30 mouse cellular contexts compared by ENCODE assay signal in genomic region chr3:104814746-104815145, GRCm38 (mm10). TPM values are rescaled to one million over a fixed set of nuclear protein-coding genes. Genes with fewer than 3 reads are reported as not detected.
DNase-seq lines count a peak whose midpoint lies in the region; ATAC-seq and TF ChIP-seq lines count a peak whose summit lies in the region.
"Had no signal": no experiment of that assay in that cellular context is flagged by ENCODE, and none has a peak within 500 bp of the region (broad histone marks: within the 10 kb centered on the region; RNA-seq: fewer than 3 reads in every experiment).

No protein-coding gene starts in this region.

- TF ChIP-seq EP300 in ES-Bruce4 (IDR thresholded peaks at IDR 0.05; ENCODE audit: insufficient read depth, low read depth, low read length) = 0 out of 2 replicates have a peak, but pooled peaks have one; percentile 50

- ATAC-seq in heart, embryonic 12.5 days (ENCODE audit: insufficient number of reproducible peaks, low FRiP score) = no peak
- ATAC-seq: forebrain, embryonic 14.5 days; forebrain, postnatal 0 days; hindbrain, postnatal 0 days; inflammation-experienced regulatory T-cells, adult 6 months; intestine, embryonic 16.5 days had no signal

- TF ChIP-seq POLR2A in ES-Bruce4 (IDR thresholded peaks at IDR 0.05; ENCODE audit: insufficient read depth, low read length) = no peak

- peaks cover 21% of the 10 kb centered on the region for H3K36me3 ChIP-seq in heart, embryonic 12.5 days
- no peaks in the 10 kb centered on the region for H3K36me3 ChIP-seq in ES-Bruce4 (ENCODE audit: control insufficient read depth, insufficient read depth, low read length, poor library complexity, severe bottlenecking)
- H3K36me3 ChIP-seq: embryonic facial prominence, embryonic 12.5 days; embryonic facial prominence, embryonic 15.5 days had no signal

- no peak overlapping the region for H3K9ac ChIP-seq in heart, embryonic 12.5 days
- H3K9ac ChIP-seq in ES-Bruce4 (ENCODE audit: low read depth, poor library complexity, severe bottlenecking) = no peak overlapping the region
- H3K9ac ChIP-seq: embryonic facial prominence, embryonic 12.5 days; embryonic facial prominence, embryonic 15.5 days; forebrain, postnatal 0 days; heart, embryonic 13.5 days; hindbrain, embryonic 14.5 days had no signal

- no peaks in the 10 kb centered on the region for H3K9me3 ChIP-seq in heart, embryonic 12.5 days (replicated peaks)
- no peaks in the 10 kb centered on the region for H3K9me3 ChIP-seq in ES-Bruce4 (replicated peaks; ENCODE audit: control insufficient read depth, insufficient read depth, low read length, poor library complexity, severe bottlenecking)
- H3K9me3 ChIP-seq: embryonic facial prominence, embryonic 12.5 days; embryonic facial prominence, embryonic 15.5 days; heart, embryonic 13.5 days had no signal

- no peak for TF ChIP-seq CTCF in ES-Bruce4 (IDR thresholded peaks at IDR 0.05; ENCODE audit: low read depth, low read length)

- no peak overlapping the region for H3K4me3 ChIP-seq in heart, embryonic 12.5 days
- no peak overlapping the region for H3K4me3 ChIP-seq in ES-Bruce4 (ENCODE audit: low read depth, low read length)
- H3K4me3 ChIP-seq: embryonic facial prominence, embryonic 12.5 days; embryonic facial prominence, embryonic 15.5 days; gastrocnemius, adult 2 months; heart, embryonic 13.5 days had no signal

- no peak overlapping the region for H3K4me2 ChIP-seq in heart, embryonic 12.5 days
- H3K4me2 ChIP-seq: embryonic facial prominence, embryonic 12.5 days; embryonic facial prominence, embryonic 15.5 days; heart, embryonic 13.5 days; hindbrain, embryonic 14.5 days had no signal

- no peak overlapping the region for H3K27ac ChIP-seq in heart, embryonic 12.5 days (ENCODE audit: poor library complexity, severe bottlenecking)
- peak overlapping the region; percentile 98 for H3K27ac ChIP-seq in ES-Bruce4 (ENCODE audit: insufficient read depth, low read length)
- H3K27ac ChIP-seq: embryonic facial prominence, embryonic 12.5 days; embryonic facial prominence, embryonic 15.5 days; gastrocnemius, adult 2 months; heart, embryonic 13.5 days; hindbrain, embryonic 14.5 days; hindbrain, postnatal 0 days had no signal

- peaks cover 35% of the 10 kb centered on the region for H3K4me1 ChIP-seq in heart, embryonic 12.5 days (replicated peaks)
- peaks cover 4% of the 10 kb centered on the region for H3K4me1 ChIP-seq in ES-Bruce4 (ENCODE audit: control insufficient read depth, insufficient read depth, low read length)

- H3K27me3 ChIP-seq in heart, embryonic 12.5 days (replicated peaks) = no peaks in the 10 kb centered on the region
- no peaks in the 10 kb centered on the region for H3K27me3 ChIP-seq in ES-Bruce4 (ENCODE audit: control insufficient read depth, insufficient read depth, low read length, poor library complexity, severe bottlenecking)
- H3K27me3 ChIP-seq: CH12.LX; embryonic facial prominence, embryonic 12.5 days; embryonic facial prominence, embryonic 15.5 days; heart, embryonic 13.5 days had no signal

- WGBS in heart, embryonic 12.5 days = 96% methylated on average over 1 of the region's 1 CpGs

- peak; percentile 77 for DNase-seq in heart, adult 11 months
- peak; percentile 68 for DNase-seq in R1 (ENCODE audit: low read depth, low spot score)
- DNase-seq in lung, postnatal 10 days = no peak
- no peak for DNase-seq in left cerebral cortex, adult 18-20 months (ENCODE audit: low spot score in 2 of 2)
- DNase-seq: adrenal gland, postnatal 10 days; adrenal gland, postnatal 36 days; B cell, adult 2 months; cerebellum, adult 11 months; cerebellum, adult 2 months; cerebellum, adult 9-11 months; cerebellum, postnatal 25 days; forebrain, postnatal 0 days; gastrocnemius, adult 2 months; gastrocnemius, postnatal 14 days; heart, adult 18-20 months; heart, postnatal 14 days; heart, postnatal 4 days had no signal

RNA-seq across cellular contexts. Expression of gene Mov10, which starts 3.6 kb away (rescaled TPM):
- 43.4 and 45.0 TPM in 2 replicates for polyA plus RNA-seq in heart, embryonic 12.5 days (2016; fragmentation: Nextera tagmentation; extraction: Ambion mirVana)
- polyA plus RNA-seq in ES-Bruce4 (2011; ENCODE audit: insufficient read depth, insufficient read length, low read depth, missing spikeins) = 79.9 and 90.4 TPM in 2 replicates
- 10 to 100 TPM in 1 of 2 experiments, 1 to 10 TPM in 1; 9.1 to 10.5 TPM for total RNA-seq in left cerebral cortex, adult 18-20 months (2021)

RNA-seq across cellular contexts. Expression of gene Rhoc, which starts 26.6 kb away (rescaled TPM):
- 260 and 269 TPM in 2 replicates for polyA plus RNA-seq in heart, embryonic 12.5 days (2016; fragmentation: Nextera tagmentation; extraction: Ambion mirVana)
- polyA plus RNA-seq in ES-Bruce4 (2011; ENCODE audit: insufficient read depth, insufficient read length, low read depth, missing spikeins) = 123 and 125 TPM in 2 replicates
- total RNA-seq in left cerebral cortex, adult 18-20 months (2021) = 10 to 100 TPM; 31.7 to 31.8 TPM
- total RNA-seq: MEL had no signal

RNA-seq across cellular contexts. Expression of gene Fam19a3, which starts 33.1 kb away (rescaled TPM):
- 1.3 and 1.6 TPM in 2 replicates for polyA plus RNA-seq in heart, embryonic 12.5 days (2016; fragmentation: Nextera tagmentation; extraction: Ambion mirVana)
- 0.20 and 0.31 TPM in 2 replicates for polyA plus RNA-seq in ES-Bruce4 (2011; ENCODE audit: insufficient read depth, insufficient read length, low read depth, missing spikeins)
- total RNA-seq in left cerebral cortex, adult 18-20 months (2021) = under 1 TPM; 0.12 to 0.45 TPM
- total RNA-seq: common myeloid progenitor, adult 5-6 weeks; MEL had no signal
- polyA plus RNA-seq: hindbrain, postnatal 0 days had no signal

RNA-seq across cellular contexts. Expression of gene Ppm1j, which starts 33.9 kb away (rescaled TPM):
- 39.2 and 39.3 TPM in 2 replicates for polyA plus RNA-seq in heart, embryonic 12.5 days (2016; fragmentation: Nextera tagmentation; extraction: Ambion mirVana)
- 21.4 and 23.8 TPM in 2 replicates for polyA plus RNA-seq in ES-Bruce4 (2011; ENCODE audit: insufficient read depth, insufficient read length, low read depth, missing spikeins)
- total RNA-seq in left cerebral cortex, adult 18-20 months (2021) = 1 to 10 TPM in 1 of 2 experiments, under 1 TPM in 1; 0.70 to 1.4 TPM

RNA-seq across cellular contexts. Expression of gene St7l, which starts 49.1 kb away (rescaled TPM):
- 26.0 and 30.9 TPM in 2 replicates for polyA plus RNA-seq in heart, embryonic 12.5 days (2016; fragmentation: Nextera tagmentation; extraction: Ambion mirVana)
- polyA plus RNA-seq in ES-Bruce4 (2011; ENCODE audit: insufficient read depth, insufficient read length, low read depth, missing spikeins) = 29.4 and 30.0 TPM in 2 replicates
- 10 to 100 TPM; 32.7 to 36.4 TPM for total RNA-seq in left cerebral cortex, adult 18-20 months (2021)

Comparison
In these comparisons a context has a peak if more than half of its experiments do, and no peak if none do; other contexts are left out.
1. DNase-seq: peak in heart, adult 11 months (single experiment) and R1 (single experiment); none in lung, postnatal 10 days (single experiment) and left cerebral cortex, adult 18-20 months (0 of 2).